Mouse (Mus musculus) cerebellum, adult 2 months (tissue): ENCODE results near the gene Nradd.

Experiments used
- CTCF ChIP-seq: fragments of 200-500 bp; IDR thresholded peaks from 2 replicates; pipeline ENCODE4 v1.5.1; 2011; ENCODE audit warnings: low read depth, mild to moderate bottlenecking, control low read depth, low read length, moderate library complexity, borderline replicate concordance; ENCODE audit not compliant: insufficient read depth
- POLR2A ChIP-seq: fragments of 200-500 bp; IDR thresholded peaks from 2 replicates; pipeline ENCODE4 v1.6.1; 2011; ENCODE audit warnings: low read length, control low read depth, borderline replicate concordance; ENCODE audit not compliant: insufficient read depth

- TF ChIP-seq CTCF, result no peak
- no peak for TF ChIP-seq POLR2A
Measured at GRCm38 (mm10) chr9:110583521-110583920, 40.7 kb downstream of the Nradd start.
